Mouse (Mus musculus) 416B (cell line): ENCODE data around the gene Nr2e3.
"Not testable (repeated sequence)": the region's sequence is repeated elsewhere in the genome, so short reads cannot be mapped to it uniquely, and the experiment has no call there.

ENCODE experiments used
- DNase-seq: peaks from one replicate; pipeline ENCODE4 v3.0.0; 2011; ENCODE audit warnings: low read depth

Gene Nr2e3

GRCm38 (mm10) chr9:59949981-59950380 lies 10.5 kb downstream of the Nr2e3 start:
- no peak for DNase-seq

- DNase-seq = no peak
Observed at GRCm38 (mm10) chr9:59949511-59949910, 10.9 kb downstream of the Nr2e3 start.

GRCm38 (mm10) chr9:59948691-59949250 lies 11.7 kb downstream of the Nr2e3 start:
- DNase-seq = no peak

- no peak for DNase-seq
Observed at GRCm38 (mm10) chr9:59948226-59948625, 12.2 kb downstream of the Nr2e3 start.

GRCm38 (mm10) chr9:59947271-59947670 lies 13.2 kb downstream of the Nr2e3 start:
- no peak for DNase-seq

GRCm38 (mm10) chr9:59945241-59945640 lies 15.2 kb downstream of the Nr2e3 start:
- no peak for DNase-seq

GRCm38 (mm10) chr9:59943826-59944225 lies 16.6 kb downstream of the Nr2e3 start:
- no peak for DNase-seq

GRCm38 (mm10) chr9:59942501-59943085 lies 17.9 kb downstream of the Nr2e3 start:
- no peak for DNase-seq

GRCm38 (mm10) chr9:59941885-59942350 lies 18.5 kb downstream of the Nr2e3 start:
- DNase-seq = peak; percentile 35

GRCm38 (mm10) chr9:59940913-59941884 lies 19.3 kb downstream of the Nr2e3 start:
- no peak for DNase-seq

- no peak for DNase-seq
Observed at GRCm38 (mm10) chr9:59939691-59940090, 20.8 kb downstream of the Nr2e3 start.

- DNase-seq = no peak
Observed at GRCm38 (mm10) chr9:59938529-59938928, 21.9 kb downstream of the Nr2e3 start.

GRCm38 (mm10) chr9:59935866-59936265 lies 24.6 kb downstream of the Nr2e3 start:
- not testable (repeated sequence) for DNase-seq

GRCm38 (mm10) chr9:59930248-59930647 lies 30.2 kb downstream of the Nr2e3 start:
- DNase-seq = peak; percentile 14

- DNase-seq = no peak
Observed at GRCm38 (mm10) chr9:59914761-59915160, 45.7 kb downstream of the Nr2e3 start.

GRCm38 (mm10) chr9:59903382-59903781 lies 57.1 kb downstream of the Nr2e3 start:
- DNase-seq = no peak
